Mouse (Mus musculus): ENCODE measurements around the gene Dhdds. TPM values are rescaled to one million over a fixed set of nuclear protein-coding genes. Genes with fewer than 3 reads are reported as not detected.

Gene Dhdds
- total and polyA plus RNA-seq, 2 experiments from 2014 or later, result 41.5 to 49.5 TPM

DNA sequence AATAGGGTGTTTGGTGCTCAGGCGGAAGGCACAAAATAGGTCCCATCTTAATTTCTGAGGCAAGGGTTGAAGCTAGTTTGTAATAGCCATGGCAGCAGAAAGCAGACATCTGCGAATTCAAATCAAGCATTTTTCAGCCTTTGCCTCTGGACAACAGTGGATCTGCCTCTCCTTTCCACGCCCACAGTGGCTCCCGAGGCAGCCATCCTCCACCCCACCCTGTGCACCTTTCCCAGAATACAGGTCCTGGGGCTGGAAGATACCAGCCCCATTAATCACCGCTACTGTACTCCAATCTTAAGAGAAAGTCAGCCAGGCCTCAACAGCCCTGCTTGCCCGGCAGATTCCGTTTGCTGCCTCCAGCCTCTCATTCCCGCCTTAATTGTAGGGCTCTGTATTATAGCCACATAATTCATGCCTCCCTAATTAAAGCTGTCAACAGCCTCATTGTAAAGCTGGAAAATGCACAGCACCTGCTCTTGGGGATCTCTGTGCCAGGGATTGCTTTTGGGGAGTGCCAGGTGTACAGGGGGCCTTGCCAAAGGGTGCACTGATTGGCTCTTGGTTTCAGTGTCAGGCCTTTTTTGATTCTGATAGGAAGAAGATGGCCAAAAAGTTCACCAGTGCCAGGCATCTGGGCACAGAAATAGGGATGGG is 31.5 kb downstream of the Dhdds start:
- H3K4me2 ChIP-seq (ENCODE audit: low read depth, low read length), result peak overlapping the region; percentile 99
- peaks cover 8% of the 10 kb centered on the region; the same call in 1 of the 2 replicates for H3K36me3 ChIP-seq (ENCODE audit: insufficient read depth, low read length)
- no peak for TF ChIP-seq CTCF (IDR thresholded peaks at IDR 0.05; ENCODE audit: low read depth)
- peak overlapping the region; percentile 94; the same call in 1 of the 2 replicates for H3K9ac ChIP-seq (replicated peaks; ENCODE audit: low read length)
- H3K4me3 ChIP-seq (ENCODE audit: low read length), result peak overlapping the region; percentile 72; the same call in 1 of the 2 replicates
- peak overlapping the region; percentile 100 for H3K27ac ChIP-seq
- no peaks in the 10 kb centered on the region for H3K27me3 ChIP-seq (ENCODE audit: insufficient read depth, low read length)
- no peaks in the 10 kb centered on the region for H3K9me3 ChIP-seq (ENCODE audit: low read length)
- 36% methylated on average over 8 of the region's 8 CpGs for WGBS
- peaks cover 24% of the 10 kb centered on the region for H3K4me1 ChIP-seq (ENCODE audit: insufficient read depth, low read length)
- no peak for ATAC-seq
- DNase-seq (ENCODE audit: low spot score), result peak; percentile 34

DNA sequence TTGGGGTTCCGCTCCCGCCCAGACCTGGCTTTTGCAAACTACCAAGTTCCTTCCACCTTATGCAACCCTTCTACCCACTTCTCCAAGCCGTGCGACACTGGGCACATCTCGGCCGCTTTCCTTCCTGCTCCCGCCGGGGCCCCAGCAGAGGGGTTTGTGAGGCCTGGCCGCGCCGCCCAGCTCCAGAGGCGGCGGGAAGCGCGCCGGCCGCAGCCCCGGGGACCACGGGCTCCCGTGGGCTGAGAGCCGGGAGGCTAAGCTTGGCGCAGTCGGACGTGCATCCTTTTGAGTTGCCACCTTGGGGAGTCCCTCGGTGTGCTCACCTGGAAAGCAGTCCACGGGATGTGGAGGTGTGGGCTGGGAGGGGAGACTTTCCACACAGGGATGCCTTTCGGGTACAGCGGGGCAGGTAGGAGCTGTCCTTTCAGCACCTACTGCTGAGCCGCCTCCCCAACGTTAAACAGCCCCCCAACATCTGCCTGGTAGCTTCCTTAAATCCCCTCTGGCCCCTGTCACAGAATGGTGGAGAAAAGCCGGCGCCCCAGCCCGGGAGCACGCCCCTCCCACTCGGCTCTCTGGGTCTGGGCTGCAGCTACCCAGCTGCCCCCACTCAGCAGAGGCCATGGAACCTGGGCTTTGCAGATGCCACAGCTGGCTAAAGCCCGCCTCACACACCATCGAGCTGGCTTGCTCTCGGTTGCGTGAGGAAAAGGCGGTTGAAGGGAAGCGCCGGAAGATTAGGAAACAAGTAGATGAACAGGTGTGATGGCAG is 32.4 kb downstream of the Dhdds start, which contains the start of gene Hmgn2:
TSS of gene Hmgn2 (minus strand) at position 501 of the 772 bp plus-strand sequence.
- ATAC-seq (peak; percentile 72), DNase-seq (ENCODE audit: low spot score) (peak; percentile 62)
- Histone ChIP-seq H3K36me3 (ENCODE audit: insufficient read depth, low read length) (peaks cover 10% of the 10 kb centered on the region; the same call in 1 of the 2 replicates), H3K4me3 (ENCODE audit: low read length) (peak within 1 kb of the TSS; percentile 72), H3K4me2 (ENCODE audit: low read depth, low read length) (peak within 1 kb of the TSS; percentile 99), H3K4me1 (ENCODE audit: insufficient read depth, low read length) (peaks cover 24% of the 10 kb centered on the region), H3K9ac (replicated peaks; ENCODE audit: low read length) (peak within 1 kb of the TSS; percentile 94), H3K27me3 (ENCODE audit: insufficient read depth, low read length) (no peaks in the 10 kb centered on the region), H3K27ac (peak within 1 kb of the TSS; percentile 100), H3K9me3 (ENCODE audit: low read length) (no peaks in the 10 kb centered on the region)
- 1% methylated on average over 42 of the region's 42 CpGs for WGBS
- TF ChIP-seq CTCF (IDR thresholded peaks at IDR 0.05; ENCODE audit: low read depth), result no peak

DNA sequence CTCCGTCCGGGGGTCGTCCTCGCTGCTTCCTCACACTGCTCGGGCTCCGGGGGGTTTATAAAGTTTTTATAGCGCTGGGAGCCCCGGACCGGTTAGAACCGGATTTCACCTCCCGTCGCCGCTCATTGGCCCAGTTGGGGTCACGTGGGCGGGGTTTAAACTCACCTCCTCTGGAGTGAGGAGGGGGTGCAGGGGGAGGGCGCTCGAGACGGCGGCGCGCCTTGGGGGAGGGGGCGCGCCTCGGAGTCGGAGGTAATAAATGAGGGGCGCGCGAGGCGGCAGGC is 32.9 kb downstream of the Dhdds start:
- Histone ChIP-seq H3K9ac (replicated peaks; ENCODE audit: low read length) (peak overlapping the region; percentile 94), H3K27ac (peak overlapping the region; percentile 100), H3K27me3 (ENCODE audit: insufficient read depth, low read length) (no peaks in the 10 kb centered on the region), H3K9me3 (ENCODE audit: low read length) (no peaks in the 10 kb centered on the region), H3K4me2 (ENCODE audit: low read depth, low read length) (peak overlapping the region; percentile 99), H3K36me3 (ENCODE audit: insufficient read depth, low read length) (peaks cover 13% of the 10 kb centered on the region; the same call in 1 of the 2 replicates), H3K4me1 (ENCODE audit: insufficient read depth, low read length) (peaks cover 24% of the 10 kb centered on the region), H3K4me3 (ENCODE audit: low read length) (peak overlapping the region; percentile 72)
- TF ChIP-seq CTCF (IDR thresholded peaks at IDR 0.05; ENCODE audit: low read depth), result no peak
- WGBS, result 1% methylated on average over 29 of the region's 29 CpGs
- peak; percentile 98 for DNase-seq (ENCODE audit: low spot score)
- peak; percentile 91 for ATAC-seq

DNA sequence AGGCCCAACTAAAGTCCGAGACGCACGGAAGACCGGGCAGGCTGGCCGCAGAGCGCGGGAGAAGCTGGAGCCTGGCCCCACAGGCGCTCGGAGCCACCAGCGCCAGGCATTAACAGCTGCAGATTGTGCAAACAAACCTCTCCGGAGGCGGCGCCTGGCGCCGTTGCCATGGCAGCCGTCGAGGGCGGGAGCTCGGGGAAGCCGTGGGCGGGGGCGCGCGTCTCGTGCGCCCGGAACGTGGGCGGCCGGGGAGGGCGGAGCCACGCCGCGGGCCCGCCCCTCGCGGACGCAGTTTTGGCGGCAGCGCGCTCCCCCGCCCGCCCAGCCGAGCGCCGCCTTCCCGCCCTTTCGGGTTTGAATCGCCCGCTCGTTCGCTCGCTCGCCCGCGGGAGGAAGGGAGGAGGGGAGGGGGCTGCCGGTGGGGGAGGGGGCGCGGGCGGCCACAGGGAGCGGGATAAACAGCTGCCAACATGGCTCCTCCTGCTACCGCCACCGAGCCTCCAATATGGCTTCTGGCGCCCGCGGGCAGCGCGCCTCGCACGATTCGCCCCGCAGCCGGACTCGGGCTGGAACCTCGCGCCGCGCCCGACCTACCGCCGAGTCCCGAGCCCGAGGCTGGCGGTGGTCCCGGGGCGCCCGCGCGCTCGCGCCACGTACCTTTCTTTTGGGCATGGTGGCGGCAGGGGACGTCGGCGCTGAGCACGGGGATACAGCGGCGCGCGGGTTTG is 33.4 kb downstream of the Dhdds start:
- DNase-seq (ENCODE audit: low spot score) (peak; percentile 99), ATAC-seq (peak; percentile 80)
- H3K27me3 ChIP-seq (ENCODE audit: insufficient read depth, low read length), result no peaks in the 10 kb centered on the region
- H3K4me2 ChIP-seq (ENCODE audit: low read depth, low read length), result peak overlapping the region; percentile 99
- H3K27ac ChIP-seq, result peak overlapping the region; percentile 100
- peaks cover 16% of the 10 kb centered on the region; the same call in 1 of the 2 replicates for H3K36me3 ChIP-seq (ENCODE audit: insufficient read depth, low read length)
- 3% methylated on average over 68 of the region's 101 CpGs for WGBS
- H3K9ac ChIP-seq (replicated peaks; ENCODE audit: low read length), result peak overlapping the region; percentile 94
- H3K4me1 ChIP-seq (ENCODE audit: insufficient read depth, low read length), result peaks cover 24% of the 10 kb centered on the region
- TF ChIP-seq CTCF (IDR thresholded peaks at IDR 0.05; ENCODE audit: low read depth), result no peak; the same call in 1 of the 2 replicates
- no peaks in the 10 kb centered on the region for H3K9me3 ChIP-seq (ENCODE audit: low read length)
- H3K4me3 ChIP-seq (ENCODE audit: low read length), result peak overlapping the region; percentile 72

DNA sequence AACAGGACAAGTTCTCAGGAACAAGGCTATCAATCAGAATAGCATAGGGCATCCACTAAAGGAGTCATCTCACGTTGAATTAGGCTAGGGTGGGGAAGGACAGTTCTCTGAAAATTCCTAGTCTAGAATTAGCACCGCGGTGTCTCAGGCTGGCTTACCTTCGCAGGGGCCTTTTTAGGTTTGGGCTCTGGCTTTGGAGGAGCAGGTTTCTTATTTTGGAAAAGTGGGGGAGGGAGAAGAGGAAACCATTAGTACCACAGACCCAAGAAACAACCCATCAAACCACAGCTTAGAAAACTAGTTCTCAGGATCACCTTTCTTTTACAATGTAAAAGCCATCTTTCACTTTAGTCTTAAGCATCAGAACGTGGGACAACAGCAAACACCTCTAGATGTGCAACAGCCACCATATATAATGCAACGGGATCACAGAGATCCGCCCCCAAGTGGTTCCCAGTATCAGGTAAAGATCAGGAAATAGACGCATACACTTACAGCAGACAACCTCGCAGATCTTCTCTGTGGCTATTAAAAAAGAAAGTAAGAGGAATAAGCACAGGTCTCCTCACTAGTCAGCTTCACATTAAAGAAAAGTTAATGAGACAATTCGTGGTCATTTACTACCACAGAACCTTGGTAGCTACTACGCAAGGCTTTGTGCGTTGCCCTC is 34.3 kb downstream of the Dhdds start:
- no peak for ATAC-seq
- WGBS, result 43% methylated on average over 12 of the region's 12 CpGs
- TF ChIP-seq CTCF (IDR thresholded peaks at IDR 0.05; ENCODE audit: low read depth), result no peak

DNA sequence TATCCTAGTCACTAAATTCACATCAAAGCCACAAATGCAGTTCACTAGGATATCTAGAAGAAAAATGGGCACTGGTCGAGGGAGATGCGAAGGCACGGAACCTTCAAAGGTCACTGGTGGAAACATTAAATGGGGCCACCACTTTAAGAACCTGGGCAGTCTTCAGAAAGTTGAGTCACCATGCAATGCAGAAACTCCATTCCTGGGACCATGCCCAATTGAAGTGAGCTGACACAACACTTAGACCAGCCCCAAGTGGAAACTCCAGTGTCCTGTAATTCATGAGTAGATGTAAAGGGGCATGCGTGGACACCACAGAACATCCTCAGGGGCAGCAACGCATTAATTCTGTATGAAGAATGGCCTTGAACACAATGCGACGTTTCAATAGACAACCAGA is 38.2 kb downstream of the Dhdds start:
- Histone ChIP-seq H3K4me3 (ENCODE audit: low read length) (no peak overlapping the region), H3K9me3 (ENCODE audit: low read length) (no peaks in the 10 kb centered on the region), H3K27me3 (ENCODE audit: insufficient read depth, low read length) (no peaks in the 10 kb centered on the region), H3K4me1 (ENCODE audit: insufficient read depth, low read length) (peaks cover 7% of the 10 kb centered on the region), H3K36me3 (ENCODE audit: insufficient read depth, low read length) (peaks cover 16% of the 10 kb centered on the region; the same call in 1 of the 2 replicates), H3K27ac (no peak overlapping the region), H3K9ac (replicated peaks; ENCODE audit: low read length) (no peak overlapping the region), H3K4me2 (ENCODE audit: low read depth, low read length) (no peak overlapping the region)
- WGBS, result 82% methylated on average over 7 of the region's 7 CpGs
- DNase-seq (ENCODE audit: low spot score), result no peak
- ATAC-seq, result no peak
- TF ChIP-seq CTCF (IDR thresholded peaks at IDR 0.05; ENCODE audit: low read depth), result no peak

More for the DNA sequence above, 34.3 kb downstream of the Dhdds start:
- Histone ChIP-seq H3K4me1 (ENCODE audit: insufficient read depth, low read length) (peaks cover 24% of the 10 kb centered on the region), H3K4me2 (ENCODE audit: low read depth, low read length) (peak overlapping the region; percentile 99), H3K27ac (peak overlapping the region; percentile 100; the same call in 1 of the 2 replicates), H3K9me3 (ENCODE audit: low read length) (no peaks in the 10 kb centered on the region), H3K36me3 (ENCODE audit: insufficient read depth, low read length) (peaks cover 16% of the 10 kb centered on the region; the same call in 1 of the 2 replicates), H3K27me3 (ENCODE audit: insufficient read depth, low read length) (no peaks in the 10 kb centered on the region), H3K9ac (replicated peaks; ENCODE audit: low read length) (peak overlapping the region; percentile 94; the same call in 1 of the 2 replicates), H3K4me3 (ENCODE audit: low read length) (peak overlapping the region; percentile 72)
- DNase-seq (ENCODE audit: low spot score), result no peak

Data from hindbrain, postnatal 0 days (tissue).